Mouse (Mus musculus) heart, embryonic 15.5 days (tissue): Measurements from ENCODE around the gene Qtrt2. TPM values are rescaled to one million over a fixed set of nuclear protein-coding genes. Genes with fewer than 3 reads are reported as not detected.
A peak's percentile ranks its signal among the peaks of the same experiment; 100 is the strongest.

Experiments used
- ATAC-seq: fragments of 200-750 bp; cut with Nextera tagmentation; replicated peaks from 2 replicates; pipeline ENCODE4 v1.8.0; 2017; ENCODE audit warnings: low read depth, moderate TSS enrichment; ENCODE audit not compliant: insufficient number of reproducible peaks, insufficient read depth, low FRiP score
- H3K27ac ChIP-seq: fragments of 300-500 bp; sonication (generic); 2 replicates; pipeline ENCODE4 v1.5.1; 2015; ENCODE audit warnings: mild to moderate bottlenecking, inconsistent platforms
- H3K27me3 ChIP-seq: fragments of 300-500 bp; sonication (generic); 2 replicates; pipeline ENCODE4 v1.6.1; 2015; ENCODE audit warnings: inconsistent platforms
- H3K36me3 ChIP-seq: fragments of 300-500 bp; sonication (generic); 2 replicates; pipeline ENCODE4 v1.6.1; 2015; ENCODE audit warnings: mild to moderate bottlenecking, inconsistent platforms
- H3K4me1 ChIP-seq: fragments of 300-500 bp; sonication (generic); replicated peaks from 2 replicates; pipeline ENCODE4 v1.6.1; 2015; ENCODE audit warnings: inconsistent platforms
- H3K4me2 ChIP-seq: fragments of 300-500 bp; sonication (generic); 2 replicates; pipeline ENCODE4 v1.6.1; 2015; ENCODE audit warnings: inconsistent platforms, mild to moderate bottlenecking, moderate library complexity
- H3K4me3 ChIP-seq: fragments of 300-500 bp; sonication (generic); 2 replicates; pipeline ENCODE4 v1.5.1; 2015; ENCODE audit warnings: mild to moderate bottlenecking, inconsistent platforms
- H3K9ac ChIP-seq: fragments of 300-500 bp; sonication (generic); 2 replicates; pipeline ENCODE4 v1.6.1; 2015; ENCODE audit warnings: mild to moderate bottlenecking, inconsistent platforms
- H3K9me3 ChIP-seq: fragments of 300-500 bp; sonication (generic); replicated peaks from 2 replicates; pipeline ENCODE4 v1.6.1; 2016; ENCODE audit warnings: inconsistent platforms
- WGBS: fragments of 180-500 bp; shearing (Covaris S2); methylation state at CpG from one replicate; pipeline ENCODE4 v1.1.7; 2015; ENCODE audit warnings: mixed read lengths; 5-methylcytosine and 5-hydroxymethylcytosine counted together
- polyA plus RNA-seq: library from polyadenylated mRNA; unstranded; fragments of >200 nt; fragmentation: Nextera tagmentation; extraction: Ambion mirVana; gene quantifications from 2 replicates; pipeline ENCODE4 v1.2.1, GENCODE M21; 2015

The Qtrt2 gene
- polyA plus RNA-seq, 1 experiment from 2014 or later = 13.7 TPM

DNA sequence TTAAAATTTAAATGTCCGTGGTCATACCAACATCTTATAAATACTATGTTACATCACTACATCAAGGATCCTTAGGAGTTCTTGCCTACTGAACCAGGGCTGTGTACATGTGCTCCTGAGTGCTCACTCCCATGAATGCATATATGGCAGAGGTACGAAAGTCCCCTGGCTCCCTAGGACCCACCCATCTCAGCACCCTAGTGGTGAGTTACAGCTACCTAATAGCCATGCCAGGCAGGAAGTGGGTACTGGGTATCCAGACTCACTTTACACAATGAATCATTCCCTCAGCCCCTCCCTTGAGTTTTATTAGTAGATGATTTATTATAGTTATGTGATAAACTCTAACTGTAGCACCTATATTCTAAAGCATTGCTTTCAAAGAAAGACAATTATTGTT lies 44.3 kb downstream of the Qtrt2 start:
- no peak overlapping the region for H3K27ac ChIP-seq
- no peaks in the 10 kb centered on the region for H3K9me3 ChIP-seq
- H3K4me1 ChIP-seq = no peaks in the 10 kb centered on the region
- no peaks in the 10 kb centered on the region for H3K27me3 ChIP-seq
- ATAC-seq = no peak
- H3K4me2 ChIP-seq = no peak overlapping the region
- 94% methylated on average over 2 of the region's 2 CpGs for WGBS
- peaks cover 17% of the 10 kb centered on the region for H3K36me3 ChIP-seq
- H3K4me3 ChIP-seq = no peak overlapping the region
- no peak overlapping the region for H3K9ac ChIP-seq

DNA sequence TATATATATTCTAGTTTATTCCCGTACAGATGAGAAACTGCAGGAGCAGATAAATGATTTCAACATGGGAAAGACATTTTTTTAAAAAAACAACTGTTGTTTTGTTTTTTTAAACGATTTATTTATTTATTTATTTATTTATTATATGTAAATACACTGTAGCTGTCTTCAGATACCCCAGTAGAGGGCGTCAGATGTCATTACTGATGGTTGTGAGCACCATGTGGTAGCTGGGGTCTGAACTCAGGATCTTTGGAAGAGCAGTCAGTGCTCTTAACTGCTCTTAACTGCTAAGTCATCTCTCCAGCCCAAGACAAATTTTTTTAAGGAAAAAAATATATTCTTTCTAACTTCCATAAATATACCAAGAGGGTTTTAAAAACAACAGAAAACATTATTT lies 45.0 kb downstream of the Qtrt2 start:
- Histone ChIP-seq H3K9ac (no peak overlapping the region), H3K4me3 (no peak overlapping the region), H3K4me1 (no peaks in the 10 kb centered on the region), H3K4me2 (no peak overlapping the region), H3K9me3 (no peaks in the 10 kb centered on the region), H3K27ac (no peak overlapping the region), H3K36me3 (peaks cover 21% of the 10 kb centered on the region), H3K27me3 (no peaks in the 10 kb centered on the region)
- no peak for ATAC-seq
- 66% methylated on average over 3 of the region's 3 CpGs for WGBS

DNA sequence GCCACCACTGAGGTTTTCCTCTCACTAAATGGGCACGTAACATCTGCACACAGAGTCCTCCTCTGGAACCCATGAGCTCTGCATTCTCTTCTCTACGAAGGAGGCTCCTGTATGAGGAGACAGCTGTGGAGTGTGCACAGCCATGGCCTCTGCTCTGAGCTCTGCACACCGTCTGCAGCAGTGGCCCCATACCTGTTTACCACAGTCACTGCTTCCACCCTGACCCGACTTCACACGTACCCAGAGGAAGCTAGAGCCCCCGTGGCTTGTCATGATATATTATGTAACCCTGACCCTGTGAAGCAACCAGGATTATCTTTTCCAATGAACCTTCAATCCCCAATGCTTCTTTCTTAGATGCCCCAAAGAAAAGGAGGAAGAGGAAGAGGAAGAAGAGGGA lies 46.8 kb downstream of the Qtrt2 start:
- ATAC-seq = no peak
- Histone ChIP-seq H3K9ac (no peak overlapping the region), H3K9me3 (no peaks in the 10 kb centered on the region), H3K27ac (no peak overlapping the region), H3K4me2 (no peak overlapping the region), H3K4me3 (no peak overlapping the region), H3K36me3 (peaks cover 35% of the 10 kb centered on the region), H3K4me1 (no peaks in the 10 kb centered on the region), H3K27me3 (no peaks in the 10 kb centered on the region)
- WGBS = 84% methylated on average over 6 of the region's 6 CpGs

DNA sequence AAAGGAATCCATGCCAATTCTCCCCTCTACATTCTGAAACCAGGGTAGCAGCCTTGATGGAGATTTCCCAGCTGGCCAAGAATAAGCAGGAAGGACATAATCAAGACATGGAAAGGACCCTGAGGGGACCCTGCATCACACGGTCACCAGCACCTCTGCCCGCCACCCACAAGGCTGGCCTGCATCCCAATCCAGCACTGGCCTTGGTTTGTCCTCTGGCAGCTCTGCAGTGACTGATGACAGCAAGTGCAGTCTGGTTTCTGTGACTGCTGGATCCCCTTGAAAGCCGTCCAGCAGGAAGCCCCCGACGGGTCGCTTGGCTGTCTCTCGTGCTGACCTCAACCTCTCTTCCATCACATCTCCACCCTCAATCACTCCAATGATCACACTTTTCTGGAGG lies 55.2 kb downstream of the Qtrt2 start:
- Histone ChIP-seq H3K9ac (no peak overlapping the region), H3K36me3 (peaks cover 32% of the 10 kb centered on the region), H3K4me2 (no peak overlapping the region), H3K9me3 (no peaks in the 10 kb centered on the region), H3K27me3 (no peaks in the 10 kb centered on the region), H3K4me1 (peaks cover 7% of the 10 kb centered on the region), H3K4me3 (no peak overlapping the region), H3K27ac (peak overlapping the region; percentile 61)
- ATAC-seq = peak; percentile 67; the same call in 1 of the 2 replicates
- WGBS = 45% methylated on average over 7 of the region's 7 CpGs

DNA sequence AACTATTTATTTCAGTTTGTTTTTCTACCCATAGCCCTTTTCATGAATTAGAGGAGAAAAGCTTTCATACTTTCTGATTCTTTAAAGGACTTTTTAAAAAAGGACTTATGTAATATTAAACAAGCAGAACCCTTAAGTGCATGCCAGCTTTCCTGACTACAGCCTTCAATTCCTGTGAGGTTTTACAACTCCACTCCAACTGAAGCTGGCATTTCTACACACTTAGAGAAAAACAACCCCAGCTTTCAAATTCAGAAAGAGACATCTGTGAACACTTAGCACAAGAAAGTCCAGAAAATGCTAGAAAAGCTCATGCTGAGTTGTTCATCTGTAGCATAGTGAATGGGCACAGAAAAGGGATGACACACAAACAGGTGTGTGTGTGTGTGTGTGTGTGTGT lies 56.8 kb downstream of the Qtrt2 start:
- Histone ChIP-seq H3K27me3 (no peaks in the 10 kb centered on the region), H3K4me2 (no peak overlapping the region), H3K9me3 (no peaks in the 10 kb centered on the region), H3K4me1 (peaks cover 7% of the 10 kb centered on the region), H3K27ac (no peak overlapping the region), H3K9ac (no peak overlapping the region), H3K36me3 (peaks cover 20% of the 10 kb centered on the region), H3K4me3 (no peak overlapping the region)
- no peak for ATAC-seq

DNA sequence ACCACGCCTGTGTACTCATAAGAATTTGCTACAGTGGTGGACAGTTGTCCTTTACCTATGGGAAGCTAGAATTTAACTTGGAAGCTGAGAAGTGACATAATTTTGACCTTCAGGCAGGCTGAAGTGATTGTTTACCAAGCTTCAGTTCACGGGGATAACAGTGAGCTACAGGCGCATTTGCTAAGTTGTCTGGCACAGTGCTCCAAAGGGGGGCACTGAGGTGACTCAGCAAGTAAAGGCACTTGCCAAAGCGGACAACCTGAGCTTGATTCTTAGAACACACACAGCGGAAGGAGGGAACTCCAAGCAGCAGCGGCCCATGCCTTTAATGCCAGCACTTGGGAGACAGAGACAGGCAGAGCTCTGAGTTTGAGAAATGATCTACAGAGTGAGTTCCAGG lies 66.0 kb downstream of the Qtrt2 start:
- H3K9ac ChIP-seq = no peak overlapping the region
- ATAC-seq = no peak
- H3K36me3 ChIP-seq = peaks cover 20% of the 10 kb centered on the region
- H3K27me3 ChIP-seq = no peaks in the 10 kb centered on the region
- H3K4me3 ChIP-seq = no peak overlapping the region
- H3K4me2 ChIP-seq = no peak overlapping the region
- WGBS = 63% methylated on average over 6 of the region's 6 CpGs
- H3K27ac ChIP-seq = no peak overlapping the region
- no peaks in the 10 kb centered on the region for H3K4me1 ChIP-seq
- H3K9me3 ChIP-seq = no peaks in the 10 kb centered on the region

DNA sequence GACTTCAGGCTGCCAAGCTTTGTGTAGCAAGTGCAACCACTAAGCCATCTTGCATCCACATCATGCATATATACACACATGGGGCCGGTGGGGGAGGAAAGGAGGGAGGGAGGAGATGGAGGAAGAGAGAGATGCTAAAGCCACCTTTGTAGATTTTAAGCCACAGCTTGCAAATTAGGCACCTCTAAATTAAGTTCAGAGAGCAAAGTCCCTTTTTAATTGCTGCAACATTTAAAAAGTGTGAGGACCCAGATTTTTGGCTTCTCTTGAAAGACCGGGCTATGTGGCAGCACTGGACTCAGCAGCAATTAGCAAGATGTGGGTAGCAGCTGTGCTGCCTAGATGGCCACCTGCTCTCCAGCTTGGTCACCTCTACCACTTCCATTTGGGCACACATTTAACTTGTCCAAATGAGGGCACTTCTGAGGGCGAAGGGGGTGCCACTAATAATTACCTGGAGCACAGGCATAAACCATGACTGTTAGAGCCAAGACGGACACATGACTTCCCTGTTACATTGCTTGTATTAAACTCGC lies 67.6 kb downstream of the Qtrt2 start:
- H3K4me2 ChIP-seq = no peak overlapping the region
- WGBS = 89% methylated on average over 5 of the region's 5 CpGs
- no peak overlapping the region for H3K9ac ChIP-seq
- no peak for ATAC-seq
- no peaks in the 10 kb centered on the region for H3K4me1 ChIP-seq
- no peaks in the 10 kb centered on the region for H3K27me3 ChIP-seq
- H3K4me3 ChIP-seq = no peak overlapping the region
- H3K36me3 ChIP-seq = peaks cover 16% of the 10 kb centered on the region
- no peaks in the 10 kb centered on the region for H3K9me3 ChIP-seq
- H3K27ac ChIP-seq = no peak overlapping the region

DNA sequence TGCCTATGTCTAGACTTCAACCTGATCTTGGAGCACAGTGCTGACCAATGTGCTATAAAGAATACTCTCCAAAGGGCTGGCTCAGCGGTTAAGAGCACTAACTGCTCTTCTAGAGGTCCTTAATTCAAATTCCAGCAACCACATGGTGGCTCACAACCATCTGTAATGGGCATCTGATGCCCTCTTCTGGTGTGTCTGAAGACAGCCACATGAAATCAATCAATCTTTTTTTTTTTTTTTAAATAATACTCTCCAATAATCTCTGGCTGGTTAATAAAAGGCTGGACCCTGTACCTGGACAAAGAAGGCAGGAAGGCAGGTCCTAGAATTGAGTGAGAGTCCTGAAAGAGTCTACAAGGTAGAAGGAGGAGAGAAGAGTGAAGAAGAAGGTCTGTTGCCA lies 76.8 kb downstream of the Qtrt2 start:
- Histone ChIP-seq H3K4me3 (no peak overlapping the region), H3K27me3 (no peaks in the 10 kb centered on the region), H3K36me3 (no peaks in the 10 kb centered on the region), H3K4me2 (no peak overlapping the region), H3K4me1 (no peaks in the 10 kb centered on the region), H3K9ac (no peak overlapping the region), H3K27ac (no peak overlapping the region), H3K9me3 (no peaks in the 10 kb centered on the region)
- WGBS = 71% methylated on average over 1 of the region's 1 CpGs
- no peak for ATAC-seq

DNA sequence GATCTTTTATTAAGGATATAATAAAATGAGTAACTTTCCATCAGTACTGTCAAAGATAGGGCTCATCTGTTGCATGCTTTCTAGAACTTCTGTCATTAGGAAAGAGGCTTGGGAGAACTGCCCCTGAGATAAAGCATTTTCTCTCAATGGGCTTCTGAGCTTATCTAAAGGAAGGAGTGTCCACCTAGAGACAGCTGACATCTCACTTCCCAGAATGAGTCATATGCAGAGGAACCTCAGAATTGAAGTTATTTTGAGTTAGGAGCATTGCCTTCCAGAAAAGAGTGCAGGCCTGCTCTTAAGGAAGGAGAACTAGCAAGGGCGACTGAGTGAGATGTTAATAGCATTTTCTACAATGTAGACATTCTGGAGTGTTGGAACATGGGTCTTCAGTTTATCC lies 85.4 kb downstream of the Qtrt2 start:
- Histone ChIP-seq H3K9me3 (no peaks in the 10 kb centered on the region), H3K36me3 (no peaks in the 10 kb centered on the region), H3K27ac (no peak overlapping the region), H3K4me3 (no peak overlapping the region), H3K4me1 (no peaks in the 10 kb centered on the region), H3K27me3 (no peaks in the 10 kb centered on the region), H3K4me2 (no peak overlapping the region), H3K9ac (no peak overlapping the region)
- WGBS = 54% methylated on average over 1 of the region's 1 CpGs
- no peak for ATAC-seq

DNA sequence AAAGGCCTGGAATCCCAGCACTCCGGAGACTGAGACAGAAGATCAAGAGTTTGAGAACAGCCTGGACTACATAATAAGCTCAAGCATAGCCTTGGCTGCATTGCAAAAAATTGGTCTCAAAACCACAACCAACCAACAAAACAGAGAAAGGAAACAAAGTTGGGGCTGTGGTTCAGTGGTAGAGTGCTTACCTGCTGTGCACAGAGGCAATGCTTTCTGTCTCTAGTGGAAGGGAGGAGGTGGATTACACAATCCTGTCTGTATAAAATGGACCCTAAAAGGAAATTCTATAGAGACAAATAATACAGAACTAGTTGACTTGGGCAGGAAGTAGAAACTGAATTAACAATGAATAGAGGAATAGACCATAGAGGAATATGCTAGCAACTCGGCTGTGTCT lies 94.7 kb downstream of the Qtrt2 start:
- ATAC-seq = no peak
- H3K9me3 ChIP-seq = no peaks in the 10 kb centered on the region
- no peaks in the 10 kb centered on the region for H3K36me3 ChIP-seq
- H3K4me3 ChIP-seq = no peak overlapping the region
- no peak overlapping the region for H3K27ac ChIP-seq
- H3K9ac ChIP-seq = no peak overlapping the region
- no peak overlapping the region for H3K4me2 ChIP-seq
- WGBS = 92% methylated on average over 2 of the region's 2 CpGs
- H3K4me1 ChIP-seq = no peaks in the 10 kb centered on the region
- no peaks in the 10 kb centered on the region for H3K27me3 ChIP-seq

DNA sequence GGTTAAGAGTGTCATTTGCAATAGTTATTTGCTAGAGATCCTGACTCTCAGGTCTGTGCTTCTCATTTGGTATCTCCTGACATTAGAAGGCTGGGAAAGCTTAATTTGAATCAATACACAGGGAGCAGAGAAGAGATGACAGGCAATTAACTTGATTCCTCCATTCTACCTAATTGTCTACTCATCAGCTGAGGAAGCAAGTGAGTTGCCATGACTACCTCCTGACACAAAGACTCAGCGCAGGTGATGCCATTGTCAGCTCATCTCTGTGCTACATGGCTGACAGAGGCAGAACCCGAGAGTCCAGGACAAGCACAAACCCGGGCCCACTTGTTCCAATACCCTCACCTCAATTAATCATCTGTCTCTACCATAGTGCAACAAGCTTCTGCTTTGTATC lies 99.1 kb downstream of the Qtrt2 start:
- WGBS = 85% methylated on average over 3 of the region's 3 CpGs
- no peaks in the 10 kb centered on the region for H3K9me3 ChIP-seq
- no peaks in the 10 kb centered on the region for H3K4me1 ChIP-seq
- H3K36me3 ChIP-seq = no peaks in the 10 kb centered on the region
- H3K4me3 ChIP-seq = no peak overlapping the region
- no peak overlapping the region for H3K4me2 ChIP-seq
- H3K27me3 ChIP-seq = no peaks in the 10 kb centered on the region
- H3K27ac ChIP-seq = no peak overlapping the region
- H3K9ac ChIP-seq = no peak overlapping the region
- ATAC-seq = no peak

DNA sequence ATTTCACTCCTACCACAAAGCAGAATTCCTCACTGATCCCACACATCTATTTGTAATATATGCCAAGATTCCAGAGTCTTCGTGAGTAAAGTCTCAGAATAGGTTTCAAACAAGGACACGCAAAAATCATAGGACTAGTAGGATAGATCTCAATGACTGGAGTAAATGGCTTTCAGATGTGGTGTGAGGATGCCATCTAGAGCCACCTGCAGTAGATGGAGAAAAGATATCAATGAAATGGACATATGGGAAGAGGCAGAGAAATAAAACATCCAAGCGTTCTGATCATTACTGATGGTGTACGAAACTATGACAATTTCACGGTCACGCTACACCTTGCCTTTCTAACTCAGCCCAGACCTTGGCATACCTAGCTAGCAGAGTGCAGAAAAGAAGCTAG lies 108.2 kb downstream of the Qtrt2 start:
- Histone ChIP-seq H3K36me3 (no peaks in the 10 kb centered on the region), H3K9me3 (no peaks in the 10 kb centered on the region), H3K9ac (no peak overlapping the region), H3K4me1 (no peaks in the 10 kb centered on the region), H3K4me3 (no peak overlapping the region), H3K4me2 (no peak overlapping the region), H3K27me3 (no peaks in the 10 kb centered on the region), H3K27ac (no peak overlapping the region)
- ATAC-seq = no peak
- WGBS = 88% methylated on average over 6 of the region's 6 CpGs
